ENCODE assay signal across 20 mouse cellular contexts in genomic region chr19:57849915-57850314, GRCm38 (mm10).
"Had no signal": no experiment of that assay in that cellular context is flagged by ENCODE, and none has a peak within 500 bp of the region (broad histone marks: within the 10 kb centered on the region; RNA-seq: fewer than 3 reads in every experiment).

No protein-coding gene starts in this region.

- H3K4me2 ChIP-seq: lung, embryonic 14.5 days; midbrain, embryonic 12.5 days; neural tube, embryonic 13.5 days; neural tube, embryonic 15.5 days; stomach, embryonic 15.5 days had no signal

- H3K36me3 ChIP-seq: midbrain, embryonic 10.5 days; midbrain, embryonic 12.5 days; neural tube, embryonic 13.5 days; neural tube, embryonic 15.5 days had no signal

- H3K4me1 ChIP-seq: midbrain, embryonic 10.5 days; midbrain, embryonic 12.5 days; stomach, embryonic 15.5 days had no signal

- H3K27ac ChIP-seq: midbrain, embryonic 10.5 days; midbrain, embryonic 12.5 days; neural tube, embryonic 13.5 days; neural tube, embryonic 15.5 days; stomach, embryonic 15.5 days had no signal

- H3K9ac ChIP-seq: lung, embryonic 14.5 days; midbrain, embryonic 12.5 days; neural tube, embryonic 13.5 days; neural tube, embryonic 15.5 days; stomach, embryonic 15.5 days had no signal

- H3K9me3 ChIP-seq: midbrain, embryonic 10.5 days; midbrain, embryonic 12.5 days; neural tube, embryonic 13.5 days; neural tube, embryonic 15.5 days; stomach, embryonic 15.5 days had no signal

- H3K4me3 ChIP-seq: midbrain, embryonic 10.5 days; midbrain, embryonic 12.5 days; myocyte; neural tube, embryonic 13.5 days; neural tube, embryonic 15.5 days; stomach, embryonic 15.5 days had no signal

- ATAC-seq: midbrain, embryonic 16.5 days had no signal

- H3K27me3 ChIP-seq: midbrain, embryonic 12.5 days; neural tube, embryonic 13.5 days; neural tube, embryonic 15.5 days; stomach, embryonic 15.5 days had no signal

- DNase-seq: lung, adult 18-20 months; lung, embryonic 14.5 days; lung, postnatal 10 days; lung, postnatal 4 days; midbrain, embryonic 14.5 days; retina, postnatal 1 day; right cerebral cortex, adult 18-20 months; right cerebral cortex, postnatal 25 days; right cerebral cortex, postnatal 4 days; spleen, adult 18-20 months; thymus, adult 18-20 months; thymus, postnatal 14 days; thymus, postnatal 36 days had no signal
